Mouse (Mus musculus) heart, embryonic 15.5 days (tissue): ENCODE data around the gene Btnl2. TPM values are rescaled to one million over a fixed set of nuclear protein-coding genes. Genes with fewer than 3 reads are reported as not detected.

Experiments used
- ATAC-seq: fragments of 200-750 bp; cut with Nextera tagmentation; replicated peaks from 2 replicates; pipeline ENCODE4 v1.8.0; 2017; ENCODE audit warnings: low read depth, moderate TSS enrichment; ENCODE audit not compliant: insufficient number of reproducible peaks, insufficient read depth, low FRiP score
- H3K27ac ChIP-seq: fragments of 300-500 bp; sonication (generic); 2 replicates; pipeline ENCODE4 v1.5.1; 2015; ENCODE audit warnings: mild to moderate bottlenecking, inconsistent platforms
- H3K27me3 ChIP-seq: fragments of 300-500 bp; sonication (generic); 2 replicates; pipeline ENCODE4 v1.6.1; 2015; ENCODE audit warnings: inconsistent platforms
- H3K36me3 ChIP-seq: fragments of 300-500 bp; sonication (generic); 2 replicates; pipeline ENCODE4 v1.6.1; 2015; ENCODE audit warnings: mild to moderate bottlenecking, inconsistent platforms
- H3K4me1 ChIP-seq: fragments of 300-500 bp; sonication (generic); replicated peaks from 2 replicates; pipeline ENCODE4 v1.6.1; 2015; ENCODE audit warnings: inconsistent platforms
- H3K4me2 ChIP-seq: fragments of 300-500 bp; sonication (generic); 2 replicates; pipeline ENCODE4 v1.6.1; 2015; ENCODE audit warnings: inconsistent platforms, mild to moderate bottlenecking, moderate library complexity
- H3K4me3 ChIP-seq: fragments of 300-500 bp; sonication (generic); 2 replicates; pipeline ENCODE4 v1.5.1; 2015; ENCODE audit warnings: mild to moderate bottlenecking, inconsistent platforms
- H3K9ac ChIP-seq: fragments of 300-500 bp; sonication (generic); 2 replicates; pipeline ENCODE4 v1.6.1; 2015; ENCODE audit warnings: mild to moderate bottlenecking, inconsistent platforms
- H3K9me3 ChIP-seq: fragments of 300-500 bp; sonication (generic); replicated peaks from 2 replicates; pipeline ENCODE4 v1.6.1; 2016; ENCODE audit warnings: inconsistent platforms
- WGBS: fragments of 180-500 bp; shearing (Covaris S2); methylation state at CpG from one replicate; pipeline ENCODE4 v1.1.7; 2015; ENCODE audit warnings: mixed read lengths; 5-methylcytosine and 5-hydroxymethylcytosine counted together
- polyA plus RNA-seq: library from polyadenylated mRNA; unstranded; fragments of >200 nt; fragmentation: Nextera tagmentation; extraction: Ambion mirVana; gene quantifications from 2 replicates; pipeline ENCODE4 v1.2.1, GENCODE M21; 2015

The Btnl2 gene
- polyA plus RNA-seq, 1 experiment from 2014 or later = not detected

GRCm38 (mm10) chr17:34347606-34348308, 6.9 kb upstream of the Btnl2 start:
- WGBS = 49% methylated on average over 6 of the region's 6 CpGs
- H3K27ac ChIP-seq = no peak overlapping the region

GRCm38 (mm10) chr17:34349429-34349828, 5.2 kb upstream of the Btnl2 start:
- Histone ChIP-seq H3K27ac (no peak overlapping the region), H3K4me2 (no peak overlapping the region), H3K36me3 (no peaks in the 10 kb centered on the region), H3K4me1 (no peaks in the 10 kb centered on the region), H3K9ac (no peak overlapping the region), H3K9me3 (no peaks in the 10 kb centered on the region), H3K27me3 (peaks cover 4% of the 10 kb centered on the region; the same call in 1 of the 2 replicates), H3K4me3 (no peak overlapping the region)
- ATAC-seq = no peak
- 7% methylated on average over 4 of the region's 4 CpGs for WGBS

More at GRCm38 (mm10) chr17:34347606-34348308, 6.9 kb upstream of the Btnl2 start:
- H3K9me3 ChIP-seq = no peaks in the 10 kb centered on the region
- H3K4me2 ChIP-seq = no peak overlapping the region
- peaks cover 4% of the 10 kb centered on the region; the same call in 1 of the 2 replicates for H3K27me3 ChIP-seq
- H3K4me1 ChIP-seq = no peaks in the 10 kb centered on the region
- no peak for ATAC-seq
- H3K36me3 ChIP-seq = no peaks in the 10 kb centered on the region
- no peak overlapping the region for H3K4me3 ChIP-seq
- no peak overlapping the region for H3K9ac ChIP-seq

GRCm38 (mm10) chr17:34354940-34355339, 318 bp downstream of the Btnl2 start:
- H3K9me3 ChIP-seq = no peaks in the 10 kb centered on the region
- H3K4me2 ChIP-seq = no peak overlapping the region
- no peak overlapping the region for H3K4me3 ChIP-seq
- no peak overlapping the region for H3K27ac ChIP-seq
- 67% methylated on average over 1 of the region's 1 CpGs for WGBS
- H3K27me3 ChIP-seq = no peaks in the 10 kb centered on the region
- no peaks in the 10 kb centered on the region for H3K4me1 ChIP-seq
- ATAC-seq = no peak
- H3K9ac ChIP-seq = no peak overlapping the region
- no peaks in the 10 kb centered on the region for H3K36me3 ChIP-seq

GRCm38 (mm10) chr17:34362954-34363546, 8.4 kb downstream of the Btnl2 start:
- ATAC-seq = no peak
- Histone ChIP-seq H3K9ac (no peak overlapping the region), H3K4me2 (no peak overlapping the region), H3K27me3 (no peaks in the 10 kb centered on the region), H3K4me1 (no peaks in the 10 kb centered on the region), H3K9me3 (no peaks in the 10 kb centered on the region), H3K36me3 (no peaks in the 10 kb centered on the region), H3K4me3 (no peak overlapping the region), H3K27ac (no peak overlapping the region)
- 77% methylated on average over 15 of the region's 15 CpGs for WGBS

GRCm38 (mm10) chr17:34363676-34364310, 9.2 kb downstream of the Btnl2 start:
- 71% methylated on average over 3 of the region's 3 CpGs for WGBS
- no peak for ATAC-seq

GRCm38 (mm10) chr17:34365031-34365430, 10.4 kb downstream of the Btnl2 start:
- Histone ChIP-seq H3K27ac (no peak overlapping the region), H3K36me3 (no peaks in the 10 kb centered on the region), H3K27me3 (no peaks in the 10 kb centered on the region), H3K9me3 (no peaks in the 10 kb centered on the region), H3K4me3 (no peak overlapping the region), H3K9ac (no peak overlapping the region), H3K4me2 (no peak overlapping the region), H3K4me1 (no peaks in the 10 kb centered on the region)
- 63% methylated on average over 10 of the region's 10 CpGs for WGBS
- no peak for ATAC-seq

More at GRCm38 (mm10) chr17:34363676-34364310, 9.2 kb downstream of the Btnl2 start:
- Histone ChIP-seq H3K9me3 (no peaks in the 10 kb centered on the region), H3K4me1 (no peaks in the 10 kb centered on the region), H3K4me3 (no peak overlapping the region), H3K4me2 (no peak overlapping the region), H3K27ac (no peak overlapping the region), H3K36me3 (no peaks in the 10 kb centered on the region), H3K27me3 (no peaks in the 10 kb centered on the region), H3K9ac (no peak overlapping the region)

- Histone ChIP-seq H3K9me3 (no peaks in the 10 kb centered on the region), H3K4me2 (no peak overlapping the region), H3K36me3 (no peaks in the 10 kb centered on the region), H3K27ac (no peak overlapping the region), H3K4me3 (no peak overlapping the region), H3K27me3 (0 out of 2 replicates have a peak, but pooled peaks cover 4% of the 10 kb centered on the region), H3K4me1 (no peaks in the 10 kb centered on the region), H3K9ac (no peak overlapping the region)
- WGBS = 66% methylated on average over 4 of the region's 4 CpGs
- ATAC-seq = no peak
Measured at GRCm38 (mm10) chr17:34370563-34370962, 15.9 kb downstream of the Btnl2 start.

GRCm38 (mm10) chr17:34373055-34373709, 18.6 kb downstream of the Btnl2 start:
- no peaks in the 10 kb centered on the region for H3K4me1 ChIP-seq
- H3K36me3 ChIP-seq = no peaks in the 10 kb centered on the region
- no peak overlapping the region for H3K4me2 ChIP-seq
- H3K27me3 ChIP-seq = 0 out of 2 replicates have a peak, but pooled peaks cover 4% of the 10 kb centered on the region
- WGBS = 76% methylated on average over 6 of the region's 6 CpGs
- H3K9ac ChIP-seq = no peak overlapping the region
- no peak for ATAC-seq
- no peaks in the 10 kb centered on the region for H3K9me3 ChIP-seq
- H3K27ac ChIP-seq = no peak overlapping the region
- no peak overlapping the region for H3K4me3 ChIP-seq

GRCm38 (mm10) chr17:34376847-34377246, 22.2 kb downstream of the Btnl2 start, which contains the start of gene Btnl1:
Gene Btnl1, plus strand, starts transcription at chr17:34377132.
- Histone ChIP-seq H3K9ac (no peak within 1 kb of the TSS), H3K27me3 (peaks cover 4% of the 10 kb centered on the region; the same call in 1 of the 2 replicates), H3K36me3 (no peaks in the 10 kb centered on the region), H3K9me3 (no peaks in the 10 kb centered on the region), H3K27ac (no peak within 1 kb of the TSS), H3K4me1 (no peaks in the 10 kb centered on the region), H3K4me2 (no peak within 1 kb of the TSS), H3K4me3 (no peak within 1 kb of the TSS)
- WGBS = 71% methylated on average over 2 of the region's 2 CpGs
- ATAC-seq = no peak

- no peak overlapping the region for H3K9ac ChIP-seq
- H3K4me3 ChIP-seq = no peak overlapping the region
- WGBS = 53% methylated on average over 6 of the region's 6 CpGs
- no peak for ATAC-seq
- H3K27ac ChIP-seq = no peak overlapping the region
- no peaks in the 10 kb centered on the region for H3K4me1 ChIP-seq
- peaks cover 4% of the 10 kb centered on the region; the same call in 1 of the 2 replicates for H3K27me3 ChIP-seq
- H3K4me2 ChIP-seq = no peak overlapping the region
- no peaks in the 10 kb centered on the region for H3K36me3 ChIP-seq
- H3K9me3 ChIP-seq = no peaks in the 10 kb centered on the region
Measured at GRCm38 (mm10) chr17:34377450-34378209, 23.0 kb downstream of the Btnl2 start.
